In genomic region chr12:69388321-69388869, GRCm38 (mm10) we compare ENCODE assay signal across 20 mouse cellular contexts. TPM values are rescaled to one million over a fixed set of nuclear protein-coding genes. Genes with fewer than 3 reads are reported as not detected.
DNase-seq lines count a peak whose midpoint lies in the region; ATAC-seq and TF ChIP-seq lines count a peak whose summit lies in the region.
"Had no signal": no experiment of that assay in that cellular context is flagged by ENCODE, and none has a peak within 500 bp of the region (broad histone marks: within the 10 kb centered on the region; RNA-seq: fewer than 3 reads in every experiment).

No protein-coding gene starts in this region.

- H3K27me3 ChIP-seq in C2C12 (ENCODE audit: control insufficient read depth, insufficient read depth, insufficient read length), result no peaks in the 10 kb centered on the region
- H3K27me3 ChIP-seq: CH12.LX; embryonic facial prominence, embryonic 12.5 days; forebrain, embryonic 13.5 days; heart, embryonic 13.5 days; hindbrain, embryonic 15.5 days had no signal

- TF ChIP-seq CTCF in C2C12 (IDR thresholded peaks at IDR 0.05; ENCODE audit: control insufficient read depth, insufficient read depth, insufficient read length), result peak; percentile 46

- 0 out of 2 replicates have a peak, but pooled peaks have one; percentile 25 for ATAC-seq in erythroblast, adult 5-6 weeks (replicated peaks; ENCODE audit: low FRiP score, poor library complexity, severe bottlenecking)
- ATAC-seq: forebrain, embryonic 13.5 days; forebrain, postnatal 0 days; intestine, embryonic 16.5 days had no signal

- DNase-seq in Muller cell, postnatal 12 days (ENCODE audit: inconsistent ontology term), result peak; percentile 52
- no peak for DNase-seq in left cerebral cortex, postnatal 25 days (ENCODE audit: low spot score in 2 of 2)
- DNase-seq in thymus, adult 18-20 months, result no peak
- DNase-seq in kidney, postnatal 4 days, result no peak
- DNase-seq: adrenal gland, adult 8-10 months; cerebellum, adult 11 months; cerebellum, adult 9-10 months; cerebellum, postnatal 25 days; forebrain, postnatal 0 days; gastrocnemius, postnatal 14 days; heart, postnatal 36 days had no signal

- intact Hi-C loops in left cerebral cortex, postnatal 25 days (cut with DNase I), result no loop called here

- no peak overlapping the region for H3K4me3 ChIP-seq in C2C12 (ENCODE audit: insufficient read depth, poor library complexity, severe bottlenecking)
- H3K4me3 ChIP-seq: embryonic facial prominence, embryonic 12.5 days; forebrain, embryonic 13.5 days; heart, embryonic 13.5 days; hindbrain, embryonic 15.5 days had no signal

- no peaks in the 10 kb centered on the region for H3K36me3 ChIP-seq in C2C12 (ENCODE audit: control insufficient read depth, insufficient read depth)
- H3K36me3 ChIP-seq: embryonic facial prominence, embryonic 12.5 days; heart, embryonic 13.5 days; hindbrain, embryonic 15.5 days had no signal

- H3ac ChIP-seq in C2C12 (ENCODE audit: control insufficient read depth, insufficient read length, low read depth), result no peak overlapping the region

- H3K79me3 ChIP-seq in C2C12 (ENCODE audit: low read depth), result peaks cover 2% of the 10 kb centered on the region

- H3K79me2 ChIP-seq in C2C12 (ENCODE audit: control insufficient read depth, insufficient read depth), result peaks cover 7% of the 10 kb centered on the region

TF ChIP-seq in C2C12, 6 proteins besides CTCF, POLR2A, EP300 and RAD21:
- TF ChIP-seq FOSL1 (IDR thresholded peaks at IDR 0.05; ENCODE audit: insufficient read depth, low read length, poor library complexity, severe bottlenecking) (peak; percentile 53), MYOG (IDR thresholded peaks at IDR 0.05; ENCODE audit: control insufficient read depth, extremely low read depth, insufficient read length) (no peak), MAX (IDR thresholded peaks at IDR 0.05) (peak; percentile 18), CEBPB (IDR thresholded peaks at IDR 0.05; ENCODE audit: low read depth) (peak; percentile 1), MYOD1 (IDR thresholded peaks at IDR 0.05; ENCODE audit: control insufficient read depth, insufficient read length, low read depth) (no peak), USF1 (IDR thresholded peaks at IDR 0.05; ENCODE audit: low read depth) (peak; percentile 13)

RNA-seq across cellular contexts. Expression of gene Gm9887, which starts 16.1 kb away (rescaled TPM):
- polyA plus RNA-seq in C2C12 (2012; fragmentation: generic; extraction: Trizol), result 6.5 TPM
- not detected in 2 replicates for total RNA-seq in erythroblast, adult 5-6 weeks (2015; ENCODE audit: low replicate concordance)
- not detected in 2 replicates for total RNA-seq in erythroblast, adult 5-6 weeks (2017; ENCODE audit: low replicate concordance)
- 1 to 10 TPM in 1 of 2 experiments, under 1 TPM in 1; 0.96 to 1.5 TPM for total RNA-seq in left cerebral cortex, postnatal 25 days (2021)
- total RNA-seq: gastrocnemius, adult 18-20 months; heart, postnatal 36 days had no signal

RNA-seq across cellular contexts. Expression of gene Arf6, which starts 16.4 kb away (rescaled TPM):
- polyA plus RNA-seq in C2C12 (2012; fragmentation: generic; extraction: Trizol), result 87.3 TPM
- 21.1 and 28.2 TPM in 2 replicates for total RNA-seq in erythroblast, adult 5-6 weeks (2015; ENCODE audit: low replicate concordance)
- total RNA-seq in erythroblast, adult 5-6 weeks (2017; ENCODE audit: low replicate concordance), result 36.5 and 49.0 TPM in 2 replicates
- 10 to 100 TPM; 52.8 to 58.2 TPM for total RNA-seq in left cerebral cortex, postnatal 25 days (2021)

RNA-seq across cellular contexts. Expression of gene Nemf, which starts 31.4 kb away (rescaled TPM):
- polyA plus RNA-seq in C2C12 (2012; fragmentation: generic; extraction: Trizol), result 6.4 TPM
- 55.8 and 64.0 TPM in 2 replicates for total RNA-seq in erythroblast, adult 5-6 weeks (2015; ENCODE audit: low replicate concordance)
- total RNA-seq in erythroblast, adult 5-6 weeks (2017; ENCODE audit: low replicate concordance), result 73.7 and 120 TPM in 2 replicates
- total RNA-seq in left cerebral cortex, postnatal 25 days (2021), result 10 to 100 TPM; 46.0 to 46.6 TPM
